Mouse (Mus musculus) gastrocnemius, adult 8-10 months (tissue): ENCODE measurements around the gene Mta3. TPM values are rescaled to one million over a fixed set of nuclear protein-coding genes. Genes with fewer than 3 reads are reported as not detected.

Source experiments
- DNase-seq, 2 experiments: peaks; one replicate each; pipeline ENCODE4 v3.0.0; 2022; ENCODE audit warnings: low spot score in 2 of 2
- total RNA-seq, 4 experiments: library from RNA; stranded (reverse); gene quantifications; 2 replicates each; pipeline ENCODE4 v1.2.4; 2022

Gene Mta3
- total RNA-seq, 4 experiments from 2014 or later, result 6.1 to 8.8 (median 7.3) TPM

DNA sequence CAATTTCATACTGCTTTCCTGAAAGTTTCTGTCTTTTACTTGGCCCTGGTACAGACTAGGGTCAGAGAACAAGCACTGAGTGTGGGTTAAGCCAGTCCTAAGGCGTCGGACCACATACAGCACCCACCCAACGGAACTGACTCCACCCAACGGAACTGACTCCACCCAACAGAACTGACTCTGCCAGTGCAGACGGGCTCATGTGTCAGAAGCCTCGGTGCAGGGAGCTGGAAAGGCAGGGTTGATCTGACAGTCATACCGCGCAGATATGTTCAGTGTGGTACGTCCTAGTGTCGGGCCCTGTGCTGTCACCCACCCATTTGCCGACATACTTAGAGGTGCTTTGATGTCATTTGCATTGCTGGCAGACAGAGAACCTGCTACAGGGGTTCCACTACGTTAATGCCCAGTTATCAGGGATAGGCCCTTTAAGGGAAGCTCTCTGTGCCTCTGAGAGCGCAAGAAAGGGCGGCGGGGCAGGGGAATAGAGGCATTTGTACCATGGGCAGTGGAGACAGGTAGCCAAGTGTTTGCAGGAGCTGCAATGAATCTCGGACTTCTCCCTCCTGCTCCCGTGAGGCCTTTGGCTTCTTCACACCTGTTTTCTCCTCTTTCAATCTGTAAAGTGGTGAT lies 103.3 kb downstream of the Mta3 start:
- DNase-seq, result no peak

- no peak for DNase-seq
Observed at GRCm38 (mm10) chr17:83810285-83810684, 104.3 kb downstream of the Mta3 start.

DNA sequence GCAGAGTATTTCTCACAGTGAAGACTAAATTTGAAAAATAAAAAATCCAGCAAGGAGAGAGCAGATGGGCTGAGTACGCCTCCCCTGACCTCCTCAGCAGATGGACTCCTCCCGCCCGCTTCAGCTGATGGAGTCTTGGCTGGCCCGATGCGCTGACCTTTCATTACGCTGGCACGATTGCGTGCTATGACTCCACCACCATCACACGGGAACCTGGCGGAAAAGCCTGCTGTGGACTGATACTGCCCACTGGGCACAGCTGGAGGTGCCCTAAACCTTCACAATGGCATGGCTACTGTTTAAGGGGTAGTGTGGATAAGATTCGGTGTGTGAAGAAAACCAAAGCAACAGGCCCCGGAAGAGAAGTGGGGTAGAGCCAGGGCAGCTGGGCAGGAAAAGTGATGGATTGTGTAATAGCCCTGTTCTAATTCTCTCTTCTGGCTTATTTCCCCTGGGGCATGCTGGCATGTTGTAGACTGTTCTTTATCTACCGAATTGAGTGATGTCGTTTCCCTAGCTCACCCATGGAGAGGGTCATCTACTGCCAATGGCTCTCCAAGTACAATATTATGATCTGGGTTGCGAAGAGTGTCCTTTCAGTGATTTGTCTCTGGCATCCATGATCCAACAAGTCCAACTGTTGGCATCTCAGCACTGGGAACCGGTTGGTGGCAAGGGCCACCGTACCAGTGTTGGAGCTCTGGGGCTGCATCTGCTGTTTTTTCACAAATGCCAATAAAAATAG lies 106.4 kb downstream of the Mta3 start:
- DNase-seq, result no peak

GRCm38 (mm10) chr17:83813050-83813449 lies 107.1 kb downstream of the Mta3 start:
- no peak for DNase-seq

- no peak for DNase-seq
Observed at GRCm38 (mm10) chr17:83816996-83817395, 111.0 kb downstream of the Mta3 start.

DNA sequence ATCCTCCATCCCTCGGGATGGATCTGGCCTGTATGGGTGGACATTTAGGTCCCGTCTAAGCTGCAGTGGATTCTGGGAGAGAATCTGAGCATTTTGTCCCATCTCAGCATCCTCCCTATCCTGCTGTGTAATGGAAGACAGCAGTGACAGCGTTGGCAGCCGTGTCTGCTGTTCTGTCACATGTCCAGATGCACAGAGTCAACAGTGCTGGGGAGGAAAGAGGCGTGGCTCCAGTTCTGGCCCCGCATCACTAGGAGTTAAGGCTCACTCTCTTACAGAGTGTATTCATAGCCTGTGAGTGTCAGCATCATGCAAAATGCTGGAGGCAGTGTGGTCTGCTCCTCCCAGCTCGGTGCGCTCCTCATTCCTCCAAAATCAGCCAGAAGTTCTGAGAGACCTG lies 113.5 kb downstream of the Mta3 start:
- DNase-seq, result no peak

GRCm38 (mm10) chr17:83820701-83821100 lies 114.7 kb downstream of the Mta3 start:
- no peak for DNase-seq

- no peak for DNase-seq
Observed at GRCm38 (mm10) chr17:83821876-83822275, 115.9 kb downstream of the Mta3 start.

DNA sequence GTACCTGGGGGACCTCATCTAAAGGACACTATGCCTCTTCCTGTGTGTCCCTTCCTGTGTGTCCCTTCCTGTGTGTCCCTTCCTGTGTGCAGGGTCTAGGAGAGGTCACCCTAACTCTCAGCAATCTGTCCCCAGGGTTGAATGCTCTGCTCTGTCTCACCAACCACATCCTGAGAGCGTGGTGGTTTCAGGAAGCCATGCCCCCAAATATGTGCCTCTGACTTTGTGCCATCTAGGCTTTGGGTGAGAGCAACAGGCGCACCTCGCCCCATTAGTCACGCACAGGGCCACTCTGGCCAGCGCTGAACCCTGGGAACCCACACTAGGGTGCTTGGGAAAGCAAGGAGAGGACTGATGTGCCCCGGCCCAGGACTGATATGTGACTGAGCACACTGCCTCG lies 117.9 kb downstream of the Mta3 start:
- DNase-seq, result no peak

- DNase-seq, result no peak
Observed at GRCm38 (mm10) chr17:83829356-83829755, 123.4 kb downstream of the Mta3 start.

- no peak for DNase-seq
Observed at GRCm38 (mm10) chr17:83830616-83831292, 124.8 kb downstream of the Mta3 start.

GRCm38 (mm10) chr17:83834120-83834519 lies 128.2 kb downstream of the Mta3 start:
- no peak for DNase-seq

GRCm38 (mm10) chr17:83836048-83836447 lies 130.1 kb downstream of the Mta3 start:
- no peak for DNase-seq

- DNase-seq, result no peak
Observed at GRCm38 (mm10) chr17:83837659-83838190, 131.8 kb downstream of the Mta3 start.

DNA sequence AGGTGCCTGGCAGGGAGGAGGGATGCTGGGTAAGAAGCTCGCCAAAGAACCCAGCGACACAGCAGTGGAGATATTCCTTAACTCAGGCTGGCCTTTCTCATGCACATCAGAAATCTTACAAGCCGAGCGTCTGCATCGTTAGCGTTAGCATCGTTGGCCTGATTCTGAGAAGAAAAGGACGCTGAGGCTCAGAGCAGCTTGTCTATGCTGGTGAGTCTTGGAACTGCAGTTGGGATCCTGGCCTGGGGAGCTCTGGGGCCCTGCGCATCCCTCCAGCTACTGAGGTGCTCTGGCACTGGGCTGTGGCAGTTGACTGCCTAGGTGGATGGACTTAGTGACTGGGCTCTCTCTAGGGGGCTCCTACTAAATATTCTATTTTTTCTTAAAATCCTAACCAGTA lies 133.2 kb downstream of the Mta3 start:
- no peak for DNase-seq

GRCm38 (mm10) chr17:83841011-83841410 lies 135.0 kb downstream of the Mta3 start:
- no peak for DNase-seq

- DNase-seq, result no peak
Observed at GRCm38 (mm10) chr17:83843780-83844179, 137.8 kb downstream of the Mta3 start.

- DNase-seq, result no peak
Observed at GRCm38 (mm10) chr17:83845538-83845937, 139.6 kb downstream of the Mta3 start.

- DNase-seq, result no peak
Observed at GRCm38 (mm10) chr17:83846301-83847021, 140.5 kb downstream of the Mta3 start.

GRCm38 (mm10) chr17:83847100-83847499 lies 141.1 kb downstream of the Mta3 start:
- no peak for DNase-seq

DNA sequence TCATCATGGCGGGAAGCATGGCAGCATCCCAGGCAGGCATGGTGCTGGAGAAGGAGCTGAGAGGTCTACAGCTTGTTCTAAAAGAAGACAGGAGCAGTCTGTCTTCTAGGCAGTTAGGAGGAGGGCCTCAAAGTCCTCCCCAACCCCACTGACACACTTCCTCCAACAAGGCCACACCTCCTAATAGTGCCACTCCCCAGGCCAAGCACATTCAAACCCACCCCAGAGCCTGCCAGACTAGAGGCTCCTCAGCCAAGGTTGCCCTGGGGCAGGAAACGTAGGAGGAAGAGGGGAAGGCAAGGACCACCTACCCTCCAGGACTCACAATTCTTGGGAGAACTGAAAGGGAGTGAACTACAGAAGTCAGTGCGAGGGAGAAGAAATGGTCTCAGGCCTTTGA lies 141.9 kb downstream of the Mta3 start, which contains the start of gene Haao:
TSS of gene Haao (minus strand) at position 149 of the 400 bp plus-strand sequence.
- DNase-seq, result no peak
